Mouse (Mus musculus) right cerebral cortex, postnatal 4 days (tissue): ENCODE data around the gene Hspb6.

ENCODE experiments used
- DNase-seq: peaks from one replicate; pipeline ENCODE4 v3.0.0-alpha.2; 2022

The Hspb6 gene

DNA sequence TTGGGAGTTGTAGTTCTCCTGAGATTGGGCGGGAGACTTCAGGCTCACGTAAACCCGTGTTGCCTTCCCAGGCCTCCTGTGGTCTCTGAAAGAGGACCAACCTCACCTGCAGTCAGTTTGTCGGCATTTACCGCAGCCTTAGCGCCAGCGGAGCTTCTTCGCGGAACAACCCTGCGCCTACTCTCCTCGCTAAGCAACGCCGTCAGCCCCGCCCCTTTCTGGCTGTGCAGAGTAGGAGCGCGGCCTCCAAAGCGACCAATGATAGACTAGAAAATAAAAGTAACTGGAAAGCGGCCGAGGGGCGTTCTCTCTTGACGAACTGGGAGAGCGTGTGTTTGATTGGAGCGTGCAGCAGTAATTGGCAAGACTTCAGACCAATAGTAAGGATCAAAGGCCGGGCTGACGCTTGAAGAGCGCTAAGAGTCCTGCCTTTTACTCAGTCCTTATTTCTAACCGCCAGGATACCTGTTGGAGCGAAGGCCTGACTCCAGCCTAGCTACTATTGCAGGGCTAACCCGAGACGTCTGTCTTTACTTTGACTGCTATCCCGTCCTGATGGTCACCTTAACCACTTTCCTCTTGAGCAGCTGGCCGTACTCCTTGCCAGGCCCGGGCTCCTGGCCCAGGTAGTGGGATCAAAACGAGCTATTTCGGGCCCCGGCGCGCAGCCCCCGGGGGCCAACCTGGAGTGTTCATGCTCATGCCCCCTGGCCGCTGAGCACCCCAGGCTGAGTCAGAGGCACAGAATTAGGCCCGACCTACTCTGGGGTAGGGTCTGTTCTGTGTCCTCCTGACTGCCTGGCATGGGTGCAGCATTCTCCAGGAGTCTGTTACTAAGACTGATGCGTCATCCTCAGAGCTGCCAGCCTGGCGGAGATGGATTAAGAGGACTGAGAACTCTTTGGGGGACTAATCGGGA, at the start of gene Hspb6, which contains the start of gene Proser3:
TSS of gene Hspb6 (plus strand) at position 77 of the 919 bp plus-strand sequence.
TSS of gene Proser3 (minus strand) at position 198 of the 919 bp plus-strand sequence.
- peak; percentile 95 for DNase-seq

DNA sequence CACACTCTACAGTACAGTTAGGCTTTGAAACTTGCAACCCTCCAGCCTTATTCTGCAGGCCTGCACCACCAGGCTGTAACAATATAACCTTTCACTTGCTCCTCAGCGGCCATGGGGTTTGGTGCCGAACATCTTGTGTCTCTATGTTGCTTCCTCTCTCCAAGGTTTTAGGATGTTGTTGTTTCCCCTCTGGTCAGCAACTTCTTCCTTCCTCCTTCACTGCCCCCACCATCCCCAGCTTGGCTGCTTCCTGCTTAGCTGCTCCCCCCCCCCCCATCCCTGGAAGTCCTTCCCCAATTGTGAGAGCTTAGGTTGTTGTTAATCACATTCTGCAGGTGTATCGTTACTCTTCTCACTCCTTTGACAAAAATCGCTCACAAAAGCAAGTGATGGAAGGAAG, 43.9 kb upstream of the Hspb6 start:
- no peak for DNase-seq

GRCm38 (mm10) chr7:30515003-30515760, 36.8 kb upstream of the Hspb6 start:
- no peak for DNase-seq

DNA sequence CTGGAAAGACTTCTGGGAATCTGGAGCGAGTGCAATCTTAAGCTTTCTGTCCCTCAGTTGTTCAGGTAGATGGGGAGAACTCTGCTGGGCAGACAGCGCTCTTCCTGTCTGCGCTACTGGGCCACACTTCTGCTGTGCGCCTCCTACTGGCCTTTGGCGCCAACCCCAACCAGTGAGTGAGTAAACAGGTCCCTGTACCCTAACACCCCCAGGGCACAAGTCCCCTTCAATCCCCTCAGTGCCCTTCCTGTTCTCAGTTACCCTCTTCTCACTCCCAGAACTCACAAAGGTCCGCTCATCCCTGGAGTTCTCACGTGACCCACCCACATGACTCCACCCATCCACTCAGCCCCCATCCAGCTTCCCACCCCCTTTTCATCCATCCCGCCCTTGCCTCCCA, 33.7 kb upstream of the Hspb6 start:
- DNase-seq = no peak

DNA sequence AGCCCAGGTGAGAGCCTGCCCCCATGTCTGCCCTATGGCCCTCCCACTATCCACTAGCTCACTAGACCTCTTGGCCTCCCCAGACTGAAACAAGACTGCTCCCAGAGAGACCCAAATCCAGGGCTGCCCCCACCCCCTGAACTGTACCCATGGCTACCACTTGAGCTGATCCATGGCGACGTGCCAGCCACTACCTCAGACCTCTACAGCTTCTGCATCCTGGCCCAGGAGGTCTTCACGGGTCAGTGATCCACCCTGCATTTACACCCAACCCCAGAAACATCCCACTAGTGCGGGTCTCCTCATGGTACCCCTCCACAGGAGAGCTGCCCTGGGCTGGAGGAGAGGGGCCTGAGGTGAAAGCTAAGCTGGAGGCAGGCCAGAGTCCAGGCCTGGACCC, 31.6 kb upstream of the Hspb6 start:
- peak; percentile 52 for DNase-seq

- DNase-seq = no peak
Observed at GRCm38 (mm10) chr7:30520856-30521255, 31.1 kb upstream of the Hspb6 start.

DNA sequence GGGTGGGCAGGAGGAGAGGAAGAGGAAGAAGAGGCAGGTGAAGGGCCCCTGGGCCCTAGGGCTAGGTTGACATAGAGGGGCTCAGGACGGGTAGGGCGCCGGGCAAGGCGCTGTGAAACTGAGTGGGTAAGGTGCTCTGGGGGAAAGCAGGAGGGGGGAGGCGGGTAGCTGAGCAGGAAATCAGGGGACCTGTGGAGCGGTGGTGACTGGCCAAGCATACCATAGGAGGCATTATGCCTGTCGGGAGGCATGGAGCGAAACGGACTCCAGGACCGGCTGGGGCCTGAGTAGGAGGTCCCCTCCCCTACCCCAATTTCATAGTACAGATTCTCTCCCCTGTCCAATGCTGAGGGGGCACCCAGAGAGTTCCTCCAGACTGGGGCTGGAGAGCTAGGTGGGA, 29.1 kb upstream of the Hspb6 start:
- no peak for DNase-seq

DNA sequence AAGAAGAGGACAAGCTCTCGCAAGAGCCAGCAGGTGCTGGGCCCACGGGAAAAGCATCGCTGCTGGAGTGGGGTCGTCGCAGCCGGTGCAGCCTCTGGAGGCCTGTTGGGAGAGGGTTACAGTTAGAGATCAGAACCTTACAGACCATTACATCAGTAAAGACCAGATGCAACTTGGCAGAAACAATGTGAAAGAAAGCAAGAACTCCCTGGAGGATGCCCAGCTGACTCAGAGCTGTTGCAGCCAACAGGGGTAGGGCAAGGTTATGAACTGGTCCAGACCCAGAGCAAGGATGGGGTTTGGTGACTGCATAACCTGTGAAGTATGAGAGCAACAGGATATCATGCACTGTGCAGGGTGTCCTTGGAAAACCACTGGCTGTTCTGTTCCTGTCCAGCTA, 27.5 kb upstream of the Hspb6 start:
- DNase-seq = no peak

- no peak for DNase-seq
Observed at GRCm38 (mm10) chr7:30525954-30526353, 26.0 kb upstream of the Hspb6 start.

GRCm38 (mm10) chr7:30526399-30526798, 25.6 kb upstream of the Hspb6 start:
- DNase-seq = no peak

DNA sequence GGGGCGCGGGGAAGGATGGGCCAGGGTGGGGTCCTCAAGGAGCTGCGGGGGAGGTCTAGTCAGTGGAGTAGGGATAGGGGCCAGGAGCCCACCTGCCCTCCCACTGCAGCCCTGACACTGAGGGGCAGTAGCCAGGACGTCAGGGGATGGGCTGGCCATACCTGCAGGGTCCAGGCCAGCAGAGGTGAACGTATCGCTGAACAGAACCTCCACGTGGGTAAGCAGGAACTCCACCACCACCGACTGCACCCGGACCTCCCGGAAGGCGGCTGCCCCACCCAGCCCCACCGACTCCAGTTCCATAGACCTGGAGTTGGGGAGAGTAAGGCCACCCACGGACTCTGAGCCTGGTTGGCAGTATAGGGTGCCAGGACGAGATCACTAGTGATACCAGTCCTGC, 25.0 kb upstream of the Hspb6 start:
- DNase-seq = no peak

DNA sequence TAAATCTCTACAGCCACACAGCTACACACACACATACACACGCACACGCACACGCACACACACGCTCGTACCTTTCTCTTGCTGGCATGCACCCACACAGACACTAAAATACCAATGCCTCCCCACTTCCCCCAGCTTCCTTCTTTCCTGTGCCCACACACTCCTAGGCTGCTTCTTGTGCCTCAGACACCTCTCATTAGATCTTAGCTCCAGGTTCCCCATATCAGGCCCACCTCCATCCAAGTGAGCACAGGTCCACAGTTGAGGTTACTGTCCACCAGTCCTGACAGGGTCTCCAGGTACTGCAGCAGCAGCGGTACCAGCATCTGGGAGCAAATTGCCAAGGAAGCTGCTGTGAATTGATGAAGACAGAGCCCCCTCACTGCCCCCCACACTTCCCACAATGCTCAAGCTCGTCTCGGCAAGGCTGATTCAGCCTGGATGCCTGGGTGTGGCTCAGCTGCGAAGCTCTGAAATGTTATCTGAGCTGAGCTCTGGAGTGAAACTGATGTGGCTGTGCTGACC, 20.6 kb upstream of the Hspb6 start:
- no peak for DNase-seq

GRCm38 (mm10) chr7:30532931-30533330, 19.0 kb upstream of the Hspb6 start:
- DNase-seq = peak; percentile 28

GRCm38 (mm10) chr7:30533941-30534632, 17.9 kb upstream of the Hspb6 start:
- peak; percentile 60 for DNase-seq

GRCm38 (mm10) chr7:30534633-30535577, 17.1 kb upstream of the Hspb6 start, which contains the start of gene Arhgap33:
Gene Arhgap33, minus strand, starts transcription at chr7:30535060.
- DNase-seq = peak; percentile 98

- no peak for DNase-seq
Observed at GRCm38 (mm10) chr7:30540572-30540971, 11.4 kb upstream of the Hspb6 start.

DNA sequence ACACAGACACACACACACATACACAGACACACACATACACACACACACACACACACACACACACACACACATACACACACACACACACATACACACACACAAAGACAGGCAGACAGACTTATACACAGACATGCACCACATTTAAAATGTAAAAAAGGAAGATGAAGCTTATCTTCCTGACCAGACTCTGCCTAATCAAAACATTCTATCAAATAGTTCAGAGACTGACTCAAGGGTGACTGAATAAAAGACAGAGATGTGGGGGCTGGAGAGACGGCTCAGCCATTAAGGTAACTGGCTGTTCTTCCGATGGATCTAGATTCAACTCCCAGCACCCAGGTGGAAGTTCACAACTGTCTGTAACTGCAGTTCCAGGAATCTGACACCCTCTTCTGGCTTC, 7.7 kb upstream of the Hspb6 start:
- no peak for DNase-seq

DNA sequence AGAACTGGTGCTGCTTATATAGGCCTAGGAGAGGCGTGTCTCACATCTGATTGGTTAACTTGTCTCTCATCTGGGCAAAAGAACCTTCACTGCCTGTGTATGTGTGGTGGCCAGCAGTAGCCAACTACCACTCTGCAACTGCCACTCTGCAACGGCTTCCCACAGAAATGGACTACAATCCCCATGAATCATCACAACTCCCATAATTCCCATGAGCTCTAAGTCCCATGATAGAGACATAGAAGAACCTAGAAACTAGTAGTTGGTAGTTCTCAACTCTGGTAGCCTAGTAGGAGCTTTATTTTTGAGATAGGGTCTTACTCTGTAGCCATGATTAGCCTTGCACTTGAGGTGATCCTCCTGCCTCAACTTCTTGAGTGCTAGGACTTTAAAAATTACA, 2.1 kb upstream of the Hspb6 start:
- DNase-seq = no peak

DNA sequence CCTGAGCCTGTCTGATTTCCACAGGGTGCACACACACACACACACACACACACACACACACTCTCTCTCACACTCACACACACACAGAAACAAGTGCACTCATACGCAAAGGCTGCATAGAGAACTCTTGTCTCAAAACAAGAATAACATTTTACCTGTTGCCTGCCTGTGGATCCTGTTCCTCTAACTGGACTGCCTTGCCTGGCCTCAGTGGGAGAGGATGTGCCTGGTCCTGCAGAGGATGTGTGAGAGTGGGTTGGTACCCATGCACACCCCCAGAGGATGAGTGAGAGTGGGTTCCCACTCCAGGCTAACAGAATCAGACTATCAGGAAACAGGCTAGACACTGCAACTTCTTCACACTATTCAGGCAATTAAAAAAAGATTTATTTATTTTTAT, 1.4 kb upstream of the Hspb6 start:
- no peak for DNase-seq

GRCm38 (mm10) chr7:30551445-30552101, 405 bp upstream of the Hspb6 start:
- no peak for DNase-seq

DNA sequence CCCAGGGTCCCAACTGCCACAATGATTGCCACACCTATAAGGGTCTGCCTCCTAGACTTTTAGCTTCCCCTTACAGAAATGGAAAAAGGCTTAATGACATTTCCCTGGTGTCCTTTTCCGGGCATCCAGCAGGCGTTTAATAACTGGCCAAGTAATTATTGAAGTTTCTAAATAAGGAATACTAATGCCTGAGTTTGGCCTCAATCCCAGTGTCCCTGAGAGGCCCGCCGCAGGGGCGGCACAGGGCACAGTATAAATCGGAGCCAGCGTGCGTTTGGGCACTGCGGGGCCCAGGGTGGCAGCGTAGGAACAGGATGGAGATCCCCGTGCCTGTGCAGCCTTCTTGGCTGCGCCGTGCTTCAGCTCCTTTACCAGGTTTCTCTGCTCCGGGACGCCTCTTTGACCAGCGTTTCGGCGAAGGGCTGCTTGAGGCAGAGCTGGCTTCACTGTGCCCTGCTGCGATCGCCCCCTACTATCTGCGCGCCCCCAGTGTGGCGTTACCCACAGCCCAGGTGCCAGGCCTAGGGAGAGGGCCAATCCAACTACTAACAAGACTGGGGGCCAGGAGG, 1.1 kb downstream of the Hspb6 start:
- no peak for DNase-seq
